Mouse (Mus musculus): ENCODE measurements around the gene Fam174b. TPM values are rescaled to one million over a fixed set of nuclear protein-coding genes. Genes with fewer than 3 reads are reported as not detected.

The Fam174b gene
- polyA plus RNA-seq, 2 experiments from 2014 or later = 0.94 to 0.95 TPM

- no peak for ATAC-seq
These were observed 76.3 kb downstream of the Fam174b start for GRCm38 (mm10) chr7:73816255-73816996.

GRCm38 (mm10) chr7:73819366-73819765 is 79.3 kb downstream of the Fam174b start:
- no peak for ATAC-seq

Other genes with a start within 250 kb of the Fam174b start
- gene Chd2, start 198.5 kb upstream of the Fam174b start, polyA plus RNA-seq (2017; shearing (Covaris generic)) = 100 to 1,000 TPM; 223 to 256 TPM

Data from CD4-positive, CD25-positive, alpha-beta regulatory T cell, adult 4 months (primary cell).